Mouse (Mus musculus): ENCODE data around the gene Trim7. TPM values are rescaled to one million over a fixed set of nuclear protein-coding genes. Genes with fewer than 3 reads are reported as not detected.
"Not testable (repeated sequence)": the region's sequence is repeated elsewhere in the genome, so short reads cannot be mapped to it uniquely, and the experiment has no call there.

The Trim7 gene
- 10 to 100 TPM; 10.1 to 12.8 TPM for total RNA-seq (2021)

DNA sequence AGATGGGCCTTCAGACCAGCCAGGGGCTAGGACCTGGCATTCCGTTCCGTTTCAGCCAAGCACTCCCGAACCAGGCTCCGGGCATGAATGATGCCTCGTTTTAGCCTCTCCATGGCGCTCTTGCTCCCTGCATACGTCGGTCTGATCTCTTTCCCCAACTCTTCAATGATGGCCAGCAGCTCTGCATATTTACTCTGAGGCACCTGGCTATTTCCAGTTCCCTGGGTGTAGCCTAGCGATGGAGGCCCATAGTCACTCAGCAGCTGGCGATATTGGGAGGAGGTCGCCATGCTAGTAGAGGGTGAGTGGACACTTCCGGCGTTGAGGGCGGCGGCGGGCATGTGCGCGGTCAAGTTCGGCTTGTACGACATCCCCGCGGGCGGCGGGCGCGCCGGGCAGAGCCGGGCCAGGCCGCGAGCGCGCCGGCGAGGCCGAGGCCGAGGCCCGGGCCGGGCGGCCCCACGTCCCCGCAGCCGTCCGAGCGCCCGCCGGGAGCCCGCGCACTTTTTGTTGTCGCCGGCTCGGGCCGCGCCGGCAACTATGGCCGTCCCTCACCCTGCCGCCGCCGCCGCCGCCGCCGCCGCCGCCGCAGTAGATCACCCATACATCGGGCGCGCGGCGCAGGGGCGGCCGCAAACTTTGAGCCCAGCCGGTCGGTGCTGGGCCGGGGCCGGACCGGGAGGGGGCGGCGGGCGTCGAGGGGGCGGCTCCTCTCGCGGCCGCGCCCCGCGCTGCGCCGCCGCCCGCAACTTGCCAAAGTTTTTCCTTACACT lies at the start of gene Trim7, which contains the start of gene Gm12184:
Gene Trim7, plus strand, starts transcription at position 162 of the 773 bp plus-strand sequence.
Gene Gm12184, minus strand, starts transcription at position 677 of the 773 bp plus-strand sequence.
- DNase-seq = peak; percentile 37 to 40
- intact Hi-C loops (cut with DNase I) = not testable (repeated sequence)

DNA sequence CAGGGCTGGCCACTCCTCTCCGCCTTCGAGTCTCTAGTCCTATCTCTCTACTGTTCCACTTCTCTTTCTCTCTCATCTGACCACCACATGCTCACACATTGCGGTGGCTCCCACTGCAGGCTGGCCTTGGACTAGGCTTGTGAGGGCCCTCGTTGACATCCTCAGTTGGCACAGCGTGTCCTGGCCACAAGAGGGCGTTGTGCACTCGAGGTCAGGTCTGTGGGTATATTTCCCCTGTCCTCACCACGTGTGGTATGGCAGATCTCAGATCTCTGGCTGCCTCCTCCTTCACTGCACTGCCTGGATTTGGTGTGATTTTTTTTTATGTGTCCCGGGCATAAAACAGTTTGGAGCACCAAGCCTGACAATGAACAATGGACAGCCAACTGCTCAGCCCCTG lies 49.3 kb upstream of the Trim7 start:
- intact Hi-C loops (cut with DNase I) = loop anchor here (10.0 kb wide), 1 partner anchor 172 kb away; no protein-coding TSS in a partner anchor
- DNase-seq = no peak

DNA sequence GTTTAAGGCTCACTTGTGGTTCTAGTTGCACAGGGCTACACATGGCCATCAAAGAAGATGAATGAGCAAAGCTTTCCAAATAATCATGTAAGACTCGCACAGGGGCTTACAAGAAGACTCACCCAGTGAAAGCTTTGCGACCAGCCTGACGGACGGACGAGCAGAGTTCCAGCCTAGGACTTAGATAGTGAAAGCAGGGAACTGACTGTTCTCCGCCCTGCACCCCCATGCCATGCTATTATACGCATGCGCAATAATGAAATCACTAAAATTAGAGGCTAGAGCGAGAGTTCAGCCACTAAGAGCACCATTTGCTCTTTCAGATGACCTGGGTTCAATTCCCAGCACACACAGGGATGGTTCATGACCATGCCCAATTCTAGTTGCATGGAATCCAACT lies 48.6 kb upstream of the Trim7 start:
- no peak for DNase-seq
- intact Hi-C loops (cut with DNase I) = loop anchor here (10.0 kb wide), 1 partner anchor 173 kb away; no protein-coding TSS in a partner anchor

DNA sequence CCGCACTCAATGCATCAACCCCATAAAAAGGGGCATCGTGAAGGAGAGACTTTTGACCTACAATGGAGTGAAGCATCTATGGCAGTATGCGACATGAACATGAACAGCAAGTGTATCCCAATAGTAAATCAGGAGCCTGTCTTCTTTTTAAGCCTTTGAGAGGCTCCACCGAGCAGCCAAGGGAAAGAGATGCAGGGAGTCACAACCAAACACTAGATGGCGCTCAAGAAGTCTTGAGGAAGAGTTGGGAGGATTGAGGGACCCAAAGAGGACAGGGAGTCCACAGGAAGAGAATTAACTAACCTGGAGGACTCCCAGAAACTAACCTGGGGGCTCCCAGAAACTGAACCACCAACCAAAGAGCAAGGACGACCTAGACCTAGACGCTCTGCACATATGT lies 46.5 kb upstream of the Trim7 start:
- intact Hi-C loops (cut with DNase I) = loop anchor here (10.0 kb wide), 1 partner anchor 175 kb away; no protein-coding TSS in a partner anchor
- DNase-seq = peak in 1 of 2 experiments; percentile 51

DNA sequence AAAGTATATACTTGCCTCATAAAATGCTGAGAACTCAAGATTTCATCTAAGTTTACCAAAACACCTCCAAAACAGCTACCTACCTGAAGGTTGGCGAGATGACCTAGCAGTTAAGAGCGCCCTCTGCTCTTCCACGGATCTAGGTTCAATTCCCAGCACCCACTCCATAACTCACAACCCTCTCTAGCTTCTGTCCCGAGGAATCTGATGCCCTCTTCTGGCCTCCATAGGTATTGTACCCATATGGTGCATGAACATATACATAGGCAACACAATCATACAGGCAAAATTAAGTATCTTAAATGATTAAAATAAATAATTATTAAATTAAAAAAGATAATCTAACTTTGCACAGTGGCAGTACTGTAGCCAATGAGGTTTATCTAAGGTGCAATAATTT lies 43.7 kb upstream of the Trim7 start:
- intact Hi-C loops (cut with DNase I) = no loop called here
- DNase-seq = no peak

DNA sequence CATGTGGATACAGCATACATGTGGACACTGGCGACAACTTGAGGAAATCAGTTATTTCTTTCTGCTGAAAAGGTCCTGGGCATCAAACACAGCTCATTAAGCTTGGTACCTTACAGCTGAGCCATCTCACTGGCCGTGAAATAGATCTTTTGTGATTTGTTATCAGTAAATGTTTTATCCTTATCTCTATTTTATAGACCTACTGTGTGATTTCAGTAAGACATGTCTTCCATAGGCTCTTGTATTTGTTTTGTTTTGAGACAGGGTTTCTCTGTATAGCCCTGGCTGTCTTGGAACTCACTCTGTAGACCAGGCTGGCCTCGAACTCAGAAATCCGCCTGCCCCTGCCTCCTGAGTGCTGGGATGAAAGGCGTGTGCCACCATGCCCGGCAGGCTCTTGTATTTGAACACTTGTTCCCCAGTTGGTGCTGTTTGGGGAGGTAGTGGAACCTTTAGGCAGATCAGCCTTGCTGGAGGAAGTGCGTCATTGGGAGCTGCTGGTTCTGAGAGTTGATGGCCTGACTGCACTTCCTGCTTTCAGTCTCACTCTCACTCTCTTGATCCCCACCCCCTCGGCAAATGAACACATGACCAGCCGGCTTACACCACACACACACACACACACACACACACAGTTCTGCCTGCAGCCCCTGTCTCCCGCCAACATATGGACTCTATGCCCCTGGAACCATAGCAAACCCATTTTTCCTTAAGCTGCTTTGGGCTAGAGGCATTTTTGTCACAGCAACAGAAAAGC lies 38.3 kb upstream of the Trim7 start:
- DNase-seq = peak; percentile 44 to 46
- intact Hi-C loops (cut with DNase I) = no loop called here

DNA sequence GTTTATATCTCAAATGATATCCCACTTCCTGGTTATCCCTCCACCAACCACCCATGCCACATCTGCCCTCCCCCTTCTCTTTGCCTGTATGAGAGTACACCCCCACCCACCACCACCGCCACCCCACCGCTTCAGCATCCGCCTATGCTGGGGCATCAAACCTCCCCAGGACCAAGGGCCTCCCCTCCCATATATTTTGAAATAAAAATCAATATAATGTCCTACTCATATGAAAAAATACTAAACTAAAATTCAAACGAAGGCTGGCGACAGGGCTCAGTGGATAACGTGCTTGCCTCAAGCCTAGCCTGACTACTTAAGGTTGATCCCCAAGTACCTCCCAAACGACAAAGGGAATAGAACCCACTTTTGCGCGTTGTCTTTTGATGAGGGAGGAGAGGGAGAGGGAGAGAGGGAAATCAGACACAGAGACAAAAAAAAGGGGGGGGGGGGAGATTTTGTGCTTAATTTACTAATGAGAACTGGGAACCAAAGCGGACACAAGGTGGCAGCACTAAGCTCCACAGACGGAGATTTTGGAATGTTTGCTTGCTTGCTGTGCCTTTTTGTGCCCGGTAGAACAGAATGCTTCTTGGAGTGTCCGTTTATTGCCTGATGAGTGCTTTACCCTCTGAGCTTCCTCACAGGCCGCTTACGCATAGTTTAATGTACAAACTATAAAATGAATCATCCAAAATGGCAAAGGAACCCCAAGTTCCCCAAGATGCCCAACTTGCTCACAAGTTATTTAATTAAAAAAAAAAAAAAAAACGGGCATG lies 37.4 kb upstream of the Trim7 start:
- DNase-seq = peak; percentile 79 to 86
- intact Hi-C loops (cut with DNase I) = no loop called here

DNA sequence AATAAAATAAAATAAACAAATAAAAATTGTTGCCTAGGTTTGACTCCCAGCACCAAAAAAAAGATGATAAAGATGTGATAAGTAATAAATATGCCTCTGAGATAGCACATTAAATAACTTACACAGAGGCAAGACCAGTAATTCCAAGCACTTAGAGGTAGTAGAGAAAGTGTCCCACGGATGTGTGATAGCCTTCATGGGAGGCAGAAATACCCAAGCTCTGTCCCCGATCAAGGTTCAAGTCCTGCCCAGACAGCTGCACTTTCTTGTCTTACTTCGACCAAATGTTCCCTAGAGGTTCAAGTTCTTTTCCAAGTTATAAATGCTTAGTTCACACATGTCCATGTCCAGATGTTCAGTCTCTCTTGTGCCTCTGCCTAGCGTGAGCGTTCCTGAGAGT lies 36.7 kb upstream of the Trim7 start:
- intact Hi-C loops (cut with DNase I) = no loop called here
- no peak for DNase-seq

DNA sequence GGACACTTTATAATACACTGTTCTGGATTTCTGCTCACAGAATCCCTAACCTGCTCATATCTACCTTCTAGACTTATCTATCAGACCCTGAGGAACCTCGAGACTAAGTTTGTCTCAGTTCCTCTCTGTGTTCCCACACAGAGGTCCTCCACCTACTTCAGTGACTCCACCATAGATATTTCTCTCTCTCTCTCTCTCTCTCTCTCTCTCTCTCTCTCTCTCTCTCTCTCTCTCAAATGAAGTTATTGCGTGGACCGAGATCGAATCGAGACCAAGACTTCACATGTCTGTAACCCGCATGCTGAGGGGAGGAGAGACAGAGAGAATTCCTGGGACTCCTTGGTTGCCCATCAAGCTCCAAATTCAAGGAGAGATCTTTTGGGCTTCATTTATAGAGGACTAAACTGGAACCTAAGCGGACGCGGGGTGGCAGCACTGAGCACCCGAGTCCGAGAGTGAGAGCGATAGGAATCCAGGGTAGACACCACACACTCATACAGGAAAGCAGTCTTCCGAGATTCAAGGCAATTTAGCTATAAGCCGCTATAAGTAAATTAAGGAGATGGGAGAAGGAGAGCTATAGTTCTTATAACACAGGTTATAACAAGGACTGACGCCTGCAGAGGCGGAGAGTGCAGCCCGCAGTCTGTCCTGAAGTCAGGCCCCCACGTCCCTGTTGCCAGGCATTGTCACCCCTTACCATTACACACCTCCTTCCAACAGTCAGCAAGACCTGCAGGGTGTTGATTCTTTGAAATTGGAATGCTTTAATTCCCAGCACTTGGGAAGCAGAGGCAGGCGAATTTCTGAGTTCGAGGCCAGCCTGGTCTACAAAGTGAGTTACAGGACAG lies 35.7 kb upstream of the Trim7 start:
- peak; percentile 89 to 93 for DNase-seq
- intact Hi-C loops (cut with DNase I) = loop anchor here (1.0 to 2.0 kb wide), 2 partner anchors 68 to 313 kb away; no protein-coding TSS in a partner anchor

DNA sequence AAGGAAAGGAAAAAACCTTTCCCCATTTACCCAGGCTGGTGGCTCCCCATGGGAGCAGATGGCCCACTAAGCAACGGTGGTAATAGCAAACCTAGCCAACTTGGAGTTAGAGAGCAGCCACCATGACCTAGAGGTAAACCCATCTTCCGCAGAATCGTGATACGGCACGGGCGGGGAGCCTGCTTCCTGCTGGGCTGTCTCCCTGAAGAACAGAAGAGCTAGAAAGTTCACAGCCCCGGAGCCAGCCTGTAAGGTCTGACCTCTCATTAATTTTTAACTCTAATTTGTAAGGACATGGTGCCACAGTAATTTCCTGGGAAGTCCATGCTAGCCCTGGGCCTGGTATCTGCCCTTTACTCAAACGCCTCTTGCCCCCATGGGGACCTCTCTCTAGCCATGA lies 35.0 kb upstream of the Trim7 start:
- no peak for DNase-seq
- intact Hi-C loops (cut with DNase I) = loop anchor here (1.0 to 2.0 kb wide), 2 partner anchors 67 to 312 kb away; no protein-coding TSS in a partner anchor

DNA sequence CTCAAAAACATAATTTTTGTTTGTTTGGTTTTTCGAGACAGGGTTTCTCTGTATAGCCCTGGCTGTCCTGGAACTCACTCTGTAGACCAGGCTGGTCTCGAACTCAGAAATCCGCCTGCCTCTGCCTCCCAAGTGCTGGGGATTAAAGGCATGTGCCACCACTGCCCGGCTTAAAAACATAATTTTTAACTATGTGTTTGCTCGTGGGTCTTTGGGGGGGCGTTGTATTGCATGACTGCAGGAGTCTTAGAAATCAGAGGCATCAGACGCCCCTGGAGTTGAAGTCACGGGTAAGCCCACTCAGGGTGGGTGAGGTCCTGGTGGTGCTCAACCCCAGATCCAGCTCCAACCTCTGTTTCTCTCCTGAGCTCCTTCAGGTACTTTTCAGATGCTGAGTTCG lies 34.0 kb upstream of the Trim7 start:
- DNase-seq = not testable (repeated sequence)
- intact Hi-C loops (cut with DNase I) = loop anchor here (2.0 kb wide), 1 partner anchor 311 kb away; no protein-coding TSS in a partner anchor

DNA sequence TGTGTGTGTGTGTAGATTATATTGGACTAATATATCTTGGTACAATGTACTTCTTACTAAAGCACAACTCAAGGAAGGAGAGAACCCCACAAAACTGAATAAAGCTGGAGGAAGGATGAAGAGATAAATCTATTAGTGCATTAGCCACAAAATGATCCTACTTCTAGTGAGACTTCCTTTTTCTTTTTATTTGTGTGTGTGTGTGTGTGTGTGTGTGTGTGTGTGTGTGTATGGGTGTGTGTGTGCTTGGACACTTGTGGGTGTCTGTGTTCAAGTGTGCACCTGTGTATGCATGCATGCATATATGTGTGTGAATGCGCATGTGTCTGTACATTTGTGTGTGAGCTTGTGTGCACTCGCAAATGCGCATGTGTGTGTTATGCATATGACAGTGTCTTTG lies 32.8 kb upstream of the Trim7 start:
- intact Hi-C loops (cut with DNase I) = no loop called here
- no peak for DNase-seq

DNA sequence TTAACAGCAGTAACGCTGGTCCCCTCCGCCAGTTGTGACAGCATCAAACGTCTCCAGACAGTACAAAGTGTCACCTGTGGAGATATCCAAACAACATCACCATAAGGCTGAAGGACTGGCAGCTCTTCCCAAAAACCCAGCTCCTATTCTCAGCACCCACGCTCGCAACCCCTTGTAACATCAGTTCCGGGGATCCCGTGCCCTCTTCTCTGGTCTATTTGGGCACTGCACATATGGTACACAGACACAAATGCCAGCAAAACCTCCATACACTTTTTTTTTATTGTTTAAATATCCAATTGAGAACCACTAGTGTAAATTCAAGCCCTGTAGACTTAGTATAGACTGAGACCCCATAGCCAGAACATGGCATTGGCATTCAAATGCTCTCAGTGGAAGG lies 30.7 kb upstream of the Trim7 start:
- intact Hi-C loops (cut with DNase I) = no loop called here
- no peak for DNase-seq

DNA sequence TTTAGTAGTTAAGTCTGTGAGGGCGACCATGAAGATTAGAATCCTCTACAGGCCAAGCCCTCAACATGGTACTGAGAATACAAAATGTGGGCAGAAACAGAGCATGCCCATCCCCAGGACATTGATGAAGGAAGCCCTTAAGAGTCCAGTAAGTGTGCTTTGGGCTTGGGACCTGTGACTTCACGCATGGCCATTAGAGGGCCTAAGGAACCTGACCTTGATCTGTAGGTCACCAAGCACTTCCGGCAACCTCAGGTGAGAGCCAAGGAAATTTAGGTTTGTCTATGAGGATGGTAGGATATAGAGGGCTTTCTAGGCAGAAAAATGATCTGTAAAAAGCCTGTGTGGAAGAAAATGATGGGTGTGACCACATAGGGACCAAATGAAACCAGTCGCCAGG lies 29.6 kb upstream of the Trim7 start:
- intact Hi-C loops (cut with DNase I) = no loop called here
- DNase-seq = no peak

DNA sequence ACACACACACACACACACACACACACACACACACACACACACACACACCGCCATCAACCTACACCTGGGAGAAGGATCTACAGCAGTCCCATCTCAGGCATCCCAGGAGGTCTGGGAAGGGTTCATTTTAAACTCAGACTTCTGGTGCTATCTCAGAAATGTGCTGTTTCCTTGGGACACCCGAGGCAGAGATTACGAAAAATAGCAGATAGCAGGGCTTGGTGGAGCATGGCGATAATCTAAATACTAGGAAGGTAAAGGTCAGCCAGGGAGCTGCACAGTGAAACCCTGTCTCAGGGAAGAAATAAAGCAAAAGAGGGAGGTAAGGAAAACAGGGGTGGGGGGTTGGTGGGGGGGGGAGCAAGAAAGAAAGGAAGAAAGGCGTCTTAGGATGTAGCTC lies 28.7 kb upstream of the Trim7 start:
- no peak for DNase-seq
- intact Hi-C loops (cut with DNase I) = no loop called here

DNA sequence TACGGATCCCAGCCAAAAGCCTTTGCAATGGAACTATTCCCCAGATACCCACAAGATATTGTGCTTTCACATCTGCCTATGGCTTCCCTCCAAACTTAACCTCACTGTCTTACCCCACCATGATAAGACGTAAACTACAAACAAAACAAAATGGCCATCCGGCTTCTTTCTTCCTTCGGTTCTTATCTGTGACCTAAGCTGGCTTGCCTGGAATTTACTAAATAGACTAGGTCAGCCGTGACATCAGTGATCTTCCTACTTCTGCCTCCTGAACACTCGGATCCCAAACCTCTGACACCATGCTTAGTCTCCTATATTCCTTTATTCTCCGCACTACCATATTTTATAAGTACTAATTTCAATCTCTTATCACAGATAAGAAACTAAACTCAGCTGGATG lies 27.6 kb upstream of the Trim7 start:
- intact Hi-C loops (cut with DNase I) = no loop called here
- no peak for DNase-seq

DNA sequence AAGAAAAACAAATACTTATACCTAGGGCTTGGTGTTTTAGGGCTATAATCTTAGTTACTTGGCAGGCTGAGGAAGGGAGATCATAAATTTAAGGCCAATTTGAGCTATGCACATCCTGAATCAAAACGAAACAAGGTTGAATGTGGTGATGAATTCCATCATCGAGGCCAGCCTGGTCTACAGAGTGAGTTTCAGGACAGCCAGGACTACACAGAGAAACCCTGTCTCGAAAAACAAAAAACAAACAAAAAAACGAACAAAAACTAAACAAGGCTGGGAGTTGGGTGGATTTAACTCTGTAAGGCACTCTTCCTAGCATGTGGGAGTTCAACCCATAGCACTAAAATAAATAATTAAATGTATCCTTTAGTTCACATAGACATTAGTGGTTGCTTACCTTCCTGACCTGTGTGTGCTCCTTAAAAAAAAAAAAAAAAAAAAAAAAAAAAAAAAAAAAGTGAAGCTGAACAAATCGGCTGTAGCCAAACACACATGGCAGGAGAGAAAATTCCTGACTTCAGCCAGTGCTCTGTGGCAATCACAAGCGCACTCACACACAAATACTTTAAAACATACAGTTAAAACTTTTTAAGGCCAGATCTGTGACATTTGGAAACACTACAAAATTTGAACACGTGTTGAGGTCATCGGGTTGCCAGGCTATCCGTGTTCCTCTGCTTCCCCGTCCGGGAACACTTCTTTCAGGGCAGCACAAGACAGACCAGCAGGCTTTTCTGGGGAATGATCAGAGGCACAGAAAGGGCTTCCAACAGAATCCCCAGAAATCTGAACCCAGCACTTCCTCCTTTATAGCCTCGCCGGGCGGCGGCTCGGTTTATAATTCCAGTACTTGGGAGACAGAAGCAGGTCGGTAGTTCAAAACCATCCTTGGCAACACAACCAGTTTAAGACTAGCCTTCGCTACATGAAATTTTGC lies 26.7 kb upstream of the Trim7 start:
- DNase-seq = no peak
- intact Hi-C loops (cut with DNase I) = no loop called here

DNA sequence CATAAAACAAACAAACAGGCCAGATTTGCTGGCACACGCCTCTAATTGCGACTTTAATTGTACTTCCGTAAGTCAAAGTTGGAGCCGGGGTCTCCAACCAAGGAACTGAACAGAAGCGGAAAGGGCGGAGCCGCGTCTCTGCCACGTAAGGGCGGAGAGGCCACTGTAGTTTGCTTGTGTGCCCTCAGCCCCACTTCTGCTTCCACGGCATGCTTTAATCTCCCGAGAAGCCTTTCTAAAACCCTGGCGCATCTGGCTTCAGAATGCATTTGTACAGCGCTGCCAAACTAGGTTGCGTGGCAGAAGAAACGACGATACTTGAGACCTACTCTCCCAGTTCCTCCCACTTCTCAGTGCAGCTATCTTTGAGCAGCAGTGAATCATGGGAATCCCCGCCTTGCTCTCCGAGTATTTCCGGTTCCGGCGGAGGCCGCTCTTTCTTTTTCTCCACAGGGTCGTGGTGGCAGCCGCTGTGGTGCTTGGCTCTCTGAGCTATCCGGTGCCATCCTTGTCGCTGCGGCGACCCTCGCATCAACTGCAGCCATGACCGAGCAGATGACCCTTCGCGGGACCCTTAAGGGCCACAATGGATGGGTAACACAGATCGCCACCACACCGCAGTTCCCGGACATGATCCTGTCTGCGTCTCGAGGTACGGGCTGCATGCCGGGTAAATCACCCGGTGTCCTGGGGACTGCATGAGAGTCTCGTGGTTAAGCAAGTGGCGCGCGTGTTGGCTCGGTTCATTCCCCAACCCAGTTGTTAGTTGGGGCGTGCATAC lies 25.8 kb upstream of the Trim7 start, which contains the start of gene Rack1:
Gene Rack1, plus strand, starts transcription at position 412 of the 781 bp plus-strand sequence.
- peak; percentile 94 to 96 for DNase-seq
- intact Hi-C loops (cut with DNase I) = loop anchor here (1.0 to 2.0 kb wide), 2 partner anchors 56 to 403 kb away; partner anchors contain the start of gene Zfp62
